Mouse (Mus musculus): ENCODE measurements around the gene St3gal2. TPM values are rescaled to one million over a fixed set of nuclear protein-coding genes. Genes with fewer than 3 reads are reported as not detected.
"Not testable (repeated sequence)": the region's sequence is repeated elsewhere in the genome, so short reads cannot be mapped to it uniquely, and the experiment has no call there.

The St3gal2 gene
- polyA plus RNA-seq, 2 experiments = 19.2 to 29.9 TPM

GRCm38 (mm10) chr8:110958135-110958534 is 38.4 kb downstream of the St3gal2 start:
- Histone ChIP-seq H3K27me3 (ENCODE audit: control insufficient read depth, insufficient read depth, low read length) (no peaks in the 10 kb centered on the region), H3K36me3 (ENCODE audit: control insufficient read depth, insufficient read depth, low read length) (peaks cover 54% of the 10 kb centered on the region), H3K27ac (replicated peaks; ENCODE audit: low read depth, low read length) (no peak overlapping the region), H3K4me2 (replicated peaks; ENCODE audit: low read depth, low read length, severe bottlenecking) (no peak overlapping the region), H3K9ac (ENCODE audit: low read depth, low read length, severe bottlenecking) (no peak overlapping the region), H3K9me3 (ENCODE audit: control insufficient read depth, low read length) (no peaks in the 10 kb centered on the region), H3K4me3 (replicated peaks; ENCODE audit: low read length) (no peak overlapping the region), H3K4me1 (ENCODE audit: control insufficient read depth, insufficient read depth, low read length) (no peaks in the 10 kb centered on the region)
- ATAC-seq (ENCODE audit: low FRiP score, low read depth) (no peak), DNase-seq (ENCODE audit: low spot score) (no peak)
- WGBS = 87% methylated on average over 5 of the region's 5 CpGs
- TF ChIP-seq POLR2A (IDR thresholded peaks at IDR 0.05; ENCODE audit: borderline replicate concordance, extremely low read depth, insufficient read depth, insufficient read length) = no peak

GRCm38 (mm10) chr8:110958553-110958952 is 38.8 kb downstream of the St3gal2 start:
- not testable (repeated sequence) for H3K4me2 ChIP-seq (replicated peaks; ENCODE audit: low read depth, low read length, severe bottlenecking); H3K27ac ChIP-seq (replicated peaks; ENCODE audit: low read depth, low read length); H3K27me3 ChIP-seq (ENCODE audit: control insufficient read depth, insufficient read depth, low read length); H3K9me3 ChIP-seq (ENCODE audit: control insufficient read depth, low read length); H3K4me1 ChIP-seq (ENCODE audit: control insufficient read depth, insufficient read depth, low read length); H3K9ac ChIP-seq (ENCODE audit: low read depth, low read length, severe bottlenecking); DNase-seq (ENCODE audit: low spot score); H3K4me3 ChIP-seq (replicated peaks; ENCODE audit: low read length); ATAC-seq (ENCODE audit: low FRiP score, low read depth)
- H3K36me3 ChIP-seq (ENCODE audit: control insufficient read depth, insufficient read depth, low read length) = peaks cover 57% of the 10 kb centered on the region
- 94% methylated on average over 7 of the region's 7 CpGs for WGBS

GRCm38 (mm10) chr8:110959071-110959780 is 39.5 kb downstream of the St3gal2 start:
- no peak for ATAC-seq (ENCODE audit: low FRiP score, low read depth)
- H3K36me3 ChIP-seq (ENCODE audit: control insufficient read depth, insufficient read depth, low read length) = peaks cover 64% of the 10 kb centered on the region

GRCm38 (mm10) chr8:110959906-110960305 is 40.2 kb downstream of the St3gal2 start:
- no peak for DNase-seq (ENCODE audit: low spot score)
- no peak for ATAC-seq (ENCODE audit: low FRiP score, low read depth)
- H3K9me3 ChIP-seq (ENCODE audit: control insufficient read depth, low read length) = no peaks in the 10 kb centered on the region
- no peak overlapping the region for H3K9ac ChIP-seq (ENCODE audit: low read depth, low read length, severe bottlenecking)
- H3K27me3 ChIP-seq (ENCODE audit: control insufficient read depth, insufficient read depth, low read length) = no peaks in the 10 kb centered on the region
- TF ChIP-seq POLR2A (IDR thresholded peaks at IDR 0.05; ENCODE audit: borderline replicate concordance, extremely low read depth, insufficient read depth, insufficient read length) = no peak
- no peak overlapping the region for H3K4me3 ChIP-seq (replicated peaks; ENCODE audit: low read length)
- peaks cover 69% of the 10 kb centered on the region for H3K36me3 ChIP-seq (ENCODE audit: control insufficient read depth, insufficient read depth, low read length)
- H3K4me1 ChIP-seq (ENCODE audit: control insufficient read depth, insufficient read depth, low read length) = no peaks in the 10 kb centered on the region
- no peak overlapping the region for H3K27ac ChIP-seq (replicated peaks; ENCODE audit: low read depth, low read length)
- no peak overlapping the region for H3K4me2 ChIP-seq (replicated peaks; ENCODE audit: low read depth, low read length, severe bottlenecking)
- WGBS = 88% methylated on average over 6 of the region's 6 CpGs

More at GRCm38 (mm10) chr8:110959071-110959780, 39.5 kb downstream of the St3gal2 start:
- Histone ChIP-seq H3K4me2 (replicated peaks; ENCODE audit: low read depth, low read length, severe bottlenecking) (no peak overlapping the region), H3K9me3 (ENCODE audit: control insufficient read depth, low read length) (no peaks in the 10 kb centered on the region), H3K4me1 (ENCODE audit: control insufficient read depth, insufficient read depth, low read length) (no peaks in the 10 kb centered on the region), H3K9ac (ENCODE audit: low read depth, low read length, severe bottlenecking) (no peak overlapping the region), H3K27ac (replicated peaks; ENCODE audit: low read depth, low read length) (no peak overlapping the region), H3K27me3 (ENCODE audit: control insufficient read depth, insufficient read depth, low read length) (no peaks in the 10 kb centered on the region), H3K4me3 (replicated peaks; ENCODE audit: low read length) (no peak overlapping the region)
- 90% methylated on average over 12 of the region's 12 CpGs for WGBS
- no peak for DNase-seq (ENCODE audit: low spot score)
- TF ChIP-seq POLR2A (IDR thresholded peaks at IDR 0.05; ENCODE audit: borderline replicate concordance, extremely low read depth, insufficient read depth, insufficient read length) = no peak

- H3K36me3 ChIP-seq (ENCODE audit: control insufficient read depth, insufficient read depth, low read length) = peaks cover 83% of the 10 kb centered on the region
- no peak overlapping the region for H3K27ac ChIP-seq (replicated peaks; ENCODE audit: low read depth, low read length)
- no peaks in the 10 kb centered on the region for H3K27me3 ChIP-seq (ENCODE audit: control insufficient read depth, insufficient read depth, low read length)
- H3K9me3 ChIP-seq (ENCODE audit: control insufficient read depth, low read length) = no peaks in the 10 kb centered on the region
- WGBS = 88% methylated on average over 2 of the region's 2 CpGs
- no peak overlapping the region for H3K4me2 ChIP-seq (replicated peaks; ENCODE audit: low read depth, low read length, severe bottlenecking)
- H3K4me1 ChIP-seq (ENCODE audit: control insufficient read depth, insufficient read depth, low read length) = no peaks in the 10 kb centered on the region
- ATAC-seq (ENCODE audit: low FRiP score, low read depth) = no peak
- no peak overlapping the region for H3K4me3 ChIP-seq (replicated peaks; ENCODE audit: low read length)
- no peak for DNase-seq (ENCODE audit: low spot score)
- TF ChIP-seq POLR2A (IDR thresholded peaks at IDR 0.05; ENCODE audit: borderline replicate concordance, extremely low read depth, insufficient read depth, insufficient read length) = no peak
- H3K9ac ChIP-seq (ENCODE audit: low read depth, low read length, severe bottlenecking) = no peak overlapping the region
These were observed 43.3 kb downstream of the St3gal2 start for GRCm38 (mm10) chr8:110963051-110963450.
